Mouse (Mus musculus) left cerebral cortex, postnatal 14 days (tissue): ENCODE measurements around the gene Rbl1. TPM values are rescaled to one million over a fixed set of nuclear protein-coding genes. Genes with fewer than 3 reads are reported as not detected.

ENCODE experiments used
- DNase-seq, 2 experiments: peaks; one replicate each; pipeline ENCODE4 v3.0.0; 2021 to 2022; ENCODE audit warnings: low spot score in 2 of 2, mixed read lengths in 1 of 2
- intact Hi-C: fragments of 180-260 bp; cut with DNase I; formaldehyde crosslinking; loops from one replicate; pipeline ENCODE4 v1.15.1; 2025
- total RNA-seq, 2 experiments: library from RNA; stranded (reverse); gene quantifications; 2 replicates each; pipeline ENCODE4 v1.2.3; 2021

Gene Rbl1
- total RNA-seq, 2 experiments from 2014 or later = 1.7 to 1.8 TPM

DNA sequence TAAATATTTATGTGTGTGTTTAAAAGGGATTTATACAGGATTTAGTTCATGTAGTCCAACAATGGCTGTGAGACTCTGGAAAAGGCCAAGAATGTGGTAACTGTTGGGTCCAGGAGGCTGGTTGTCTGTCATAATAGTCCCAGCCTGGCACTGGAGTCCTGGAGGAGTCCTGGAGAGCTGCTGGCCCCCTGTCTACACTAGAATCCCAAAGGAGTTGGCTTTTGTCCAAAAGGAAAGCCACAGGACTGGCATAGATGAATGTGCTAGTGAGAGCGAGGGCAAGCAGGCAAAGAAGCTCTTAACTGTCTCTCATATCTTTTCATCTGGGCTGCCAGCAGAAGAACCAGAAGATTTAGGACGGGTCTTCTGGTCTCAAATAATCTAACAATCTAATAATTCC, 67.7 kb downstream of the Rbl1 start:
- DNase-seq = no peak
- intact Hi-C loops = no loop called here

DNA sequence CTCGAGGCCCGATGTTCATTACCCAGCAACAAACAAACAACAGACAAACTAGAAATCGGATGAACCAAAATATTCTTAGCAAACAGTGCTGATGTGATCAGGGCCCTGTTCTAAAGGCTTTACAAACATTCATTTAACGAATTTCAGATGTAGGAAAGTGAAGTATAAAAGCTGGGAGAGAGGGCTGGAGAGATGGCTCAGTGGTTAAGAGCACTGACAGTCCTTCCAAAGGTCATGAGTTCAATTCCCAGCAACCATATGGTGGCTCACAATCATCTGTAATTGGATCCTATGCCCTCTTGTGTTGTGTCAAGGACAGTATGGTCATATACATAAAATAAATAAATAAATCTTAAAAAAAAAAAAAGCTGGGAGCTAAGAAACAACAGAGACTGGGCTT, 68.2 kb downstream of the Rbl1 start:
- intact Hi-C loops = no loop called here

GRCm38 (mm10) chr2:157135529-157136120, 68.7 kb downstream of the Rbl1 start:
- no peak for DNase-seq
- intact Hi-C loops = no loop called here

More for the DNA sequence above, 68.2 kb downstream of the Rbl1 start:
- no peak for DNase-seq

DNA sequence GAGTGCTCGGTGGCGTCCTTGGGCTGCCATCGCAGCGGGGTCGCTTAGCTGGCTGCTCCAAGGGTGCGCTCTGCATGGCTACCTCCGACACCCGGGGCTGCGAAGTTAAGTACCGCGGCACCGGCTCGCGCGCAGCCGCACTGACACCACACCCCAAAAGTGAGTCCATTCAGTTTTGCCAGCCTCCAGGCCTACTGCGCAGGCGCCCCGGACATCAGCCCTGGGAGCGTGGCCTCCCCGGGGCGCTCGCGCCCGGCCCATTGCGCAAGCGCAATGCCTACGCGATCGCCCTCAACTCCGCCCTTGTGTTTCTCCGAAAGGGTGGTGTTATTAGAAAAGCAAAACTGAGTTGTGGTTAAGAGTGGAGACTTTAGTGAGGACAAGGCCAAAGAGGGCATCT, 69.3 kb downstream of the Rbl1 start, which contains the start of gene Samhd1:
TSS of gene Samhd1 (minus strand) at position 252 of the 400 bp plus-strand sequence.
- intact Hi-C loops = no loop called here
- peak; percentile 85 to 87 for DNase-seq

DNA sequence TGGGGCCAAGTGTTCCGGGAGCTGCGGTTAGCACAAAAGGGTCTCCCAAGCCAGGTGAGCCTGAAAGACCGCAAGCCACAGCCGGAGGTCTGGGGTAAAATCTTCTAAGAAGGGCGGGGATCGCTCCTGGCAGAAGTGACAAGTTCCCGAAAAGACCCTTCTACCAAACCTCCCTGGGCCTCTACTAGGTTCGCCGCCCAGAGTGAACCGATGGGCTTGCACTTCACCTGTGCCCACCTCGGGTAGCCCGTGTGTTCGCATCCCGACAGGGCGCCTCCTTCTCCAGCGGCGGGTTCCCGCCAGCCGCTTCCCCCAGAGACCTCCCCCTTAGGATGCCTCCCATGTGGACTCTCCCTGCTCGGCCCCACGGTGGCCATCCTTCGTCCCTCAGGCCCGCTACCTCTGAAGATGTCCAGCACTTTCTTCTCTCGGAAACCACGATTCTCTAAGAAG, 69.8 kb downstream of the Rbl1 start:
- intact Hi-C loops = no loop called here
- no peak for DNase-seq

DNA sequence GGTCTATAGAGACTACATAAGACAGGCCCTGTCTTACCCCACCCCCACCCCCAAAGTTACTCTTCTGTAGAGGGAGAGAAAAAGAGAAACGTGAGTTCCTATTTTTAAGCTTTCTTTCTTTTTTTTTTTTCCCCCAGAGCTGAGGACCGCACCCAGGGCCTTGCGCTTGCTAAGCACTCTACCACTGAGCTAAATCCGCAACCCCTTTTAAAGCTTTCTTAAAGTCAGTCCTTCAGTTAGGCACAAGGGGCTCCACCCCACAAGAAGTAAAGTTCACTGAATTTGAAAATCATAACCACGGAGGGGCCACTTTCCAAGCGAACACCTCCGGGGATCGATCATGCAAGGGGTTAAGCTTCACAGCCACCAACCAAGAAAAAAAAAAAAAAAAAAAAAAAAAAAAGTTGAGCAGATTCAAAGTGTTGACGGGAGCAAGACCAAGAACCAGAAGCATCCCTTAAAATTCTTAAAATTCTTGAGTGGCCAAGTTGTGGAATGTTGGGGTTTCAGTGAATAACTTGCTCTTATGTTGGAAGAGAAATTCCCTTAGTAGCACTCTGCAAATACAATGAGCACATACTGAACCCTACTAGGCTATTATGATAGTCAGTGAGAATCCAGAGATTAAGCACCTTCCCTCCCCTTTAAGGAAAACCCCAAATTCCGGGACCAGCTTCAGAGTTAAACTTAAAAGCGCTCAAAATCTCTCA, 70.4 kb downstream of the Rbl1 start:
- DNase-seq = no peak
- intact Hi-C loops = no loop called here

- intact Hi-C loops = no loop called here
- DNase-seq = no peak
Observed at GRCm38 (mm10) chr2:157132686-157133540, 71.4 kb downstream of the Rbl1 start.

- DNase-seq = no peak
- intact Hi-C loops = no loop called here
Observed at GRCm38 (mm10) chr2:157132086-157132485, 72.2 kb downstream of the Rbl1 start.

GRCm38 (mm10) chr2:157130813-157131514, 73.4 kb downstream of the Rbl1 start:
- intact Hi-C loops = no loop called here
- no peak for DNase-seq

GRCm38 (mm10) chr2:157129601-157130164, 74.7 kb downstream of the Rbl1 start:
- DNase-seq = no peak
- intact Hi-C loops = no loop called here

DNA sequence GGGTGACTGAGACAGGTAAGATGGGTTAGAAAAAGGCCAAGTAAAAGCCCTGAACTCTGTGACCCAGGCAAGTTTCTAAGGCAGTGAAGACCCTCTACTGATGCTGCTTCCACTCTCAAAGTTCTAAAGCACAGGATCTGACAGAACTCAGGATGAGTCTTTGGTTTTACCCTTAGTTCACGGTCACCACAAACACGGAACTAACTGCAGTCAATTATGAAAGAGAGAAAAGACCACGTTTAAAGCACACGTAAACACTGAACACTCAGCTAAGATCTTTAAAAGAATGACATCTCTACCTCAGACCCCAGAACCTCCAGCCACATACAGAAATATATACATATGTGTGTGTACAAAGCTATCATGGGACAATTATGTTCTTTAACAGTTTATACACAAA, 75.2 kb downstream of the Rbl1 start:
- no peak for DNase-seq
- intact Hi-C loops = no loop called here

DNA sequence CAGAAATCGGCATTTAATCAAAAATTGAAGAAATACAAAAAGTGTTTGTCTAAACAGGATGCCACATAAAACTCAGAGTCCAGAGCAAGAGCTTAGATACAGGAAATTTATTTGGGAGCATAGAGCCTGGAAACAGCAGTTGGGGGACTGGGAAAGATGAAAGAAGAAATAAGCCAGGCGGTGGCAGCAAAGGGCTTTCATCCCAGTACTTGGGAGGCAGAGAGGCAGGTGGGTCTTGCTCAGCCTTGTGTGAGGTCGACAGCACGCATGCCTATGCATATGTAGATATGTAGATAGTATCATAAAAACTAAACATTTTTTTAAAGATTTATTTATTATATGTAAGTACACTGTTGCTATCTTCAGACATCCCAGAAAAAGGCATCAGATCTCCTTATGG, 76.3 kb downstream of the Rbl1 start:
- DNase-seq = peak in 1 of 2 experiments; percentile 23
- intact Hi-C loops = no loop called here

- intact Hi-C loops = no loop called here
- DNase-seq = no peak
Observed at GRCm38 (mm10) chr2:157127370-157127769, 77.0 kb downstream of the Rbl1 start.

- DNase-seq = no peak
- intact Hi-C loops = no loop called here
Observed at GRCm38 (mm10) chr2:157125246-157125645, 79.1 kb downstream of the Rbl1 start.

DNA sequence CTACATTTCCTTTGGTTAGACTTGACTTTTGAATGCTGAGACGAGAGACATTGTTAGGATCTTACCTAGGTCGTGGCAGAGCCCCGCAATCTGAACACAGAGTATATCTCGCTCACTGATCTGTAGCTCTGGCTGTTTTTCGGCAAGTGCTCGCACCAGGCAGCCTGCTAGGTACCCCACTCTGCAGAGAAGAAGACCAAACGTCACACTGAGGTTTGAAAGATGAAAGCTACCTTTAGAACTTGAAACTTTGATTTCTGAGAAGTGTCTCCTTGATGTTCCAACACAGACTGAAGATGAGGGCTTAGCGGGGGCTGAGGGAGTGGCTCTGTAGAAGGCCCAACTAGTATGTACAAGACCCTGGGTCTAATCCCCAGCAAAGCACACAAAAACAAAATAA, 82.6 kb downstream of the Rbl1 start:
- intact Hi-C loops = no loop called here

DNA sequence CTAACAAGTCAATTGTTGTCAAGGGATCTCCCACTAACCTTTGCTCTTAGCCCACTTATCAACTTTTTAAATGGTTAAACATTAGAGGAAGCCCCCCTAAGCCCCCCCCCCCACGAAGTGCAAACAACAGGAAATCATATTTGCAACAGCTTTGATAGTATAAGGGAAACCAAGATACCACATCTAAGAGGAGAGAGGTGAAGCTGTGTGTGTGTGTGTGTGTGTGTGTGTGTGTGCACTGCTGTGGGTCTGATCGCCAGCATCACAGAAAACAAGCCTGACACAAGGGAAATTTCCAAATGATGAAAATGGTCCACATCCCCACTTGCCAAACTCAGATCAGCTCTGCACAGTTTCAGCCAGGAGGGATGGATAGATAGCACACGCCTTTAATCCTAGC, 85.3 kb downstream of the Rbl1 start:
- intact Hi-C loops = no loop called here
- no peak for DNase-seq

More for the DNA sequence above, 82.6 kb downstream of the Rbl1 start:
- DNase-seq = no peak

DNA sequence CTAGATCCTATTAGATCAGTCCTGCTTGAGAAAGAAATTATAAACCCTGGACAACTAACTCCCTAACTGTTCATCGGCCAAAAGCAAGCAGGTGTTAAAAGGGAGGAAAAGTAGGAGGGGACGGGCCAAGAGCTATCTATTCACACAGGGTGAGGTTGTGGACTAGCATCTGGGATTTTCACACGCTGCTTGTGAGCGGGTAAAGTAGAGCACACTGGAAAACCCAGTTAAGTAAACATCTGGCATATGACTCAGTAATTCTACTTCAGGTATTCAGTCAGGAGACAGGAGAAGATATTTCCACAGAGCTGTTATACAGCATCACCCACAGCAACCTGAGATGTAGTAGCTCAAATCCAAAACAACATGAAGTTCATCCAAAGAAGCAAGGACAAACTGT, 85.8 kb downstream of the Rbl1 start:
- no peak for DNase-seq
- intact Hi-C loops = no loop called here

- intact Hi-C loops = no loop called here
- DNase-seq = no peak
Observed at GRCm38 (mm10) chr2:157116964-157117363, 87.4 kb downstream of the Rbl1 start.

- intact Hi-C loops = no loop called here
Observed at GRCm38 (mm10) chr2:157108236-157108635, 96.1 kb downstream of the Rbl1 start.

More at GRCm38 (mm10) chr2:157108236-157108635, 96.1 kb downstream of the Rbl1 start:
- no peak for DNase-seq
